Comparison of ENCODE assay signal across 8 mouse cellular contexts in the genomic region with DNA sequence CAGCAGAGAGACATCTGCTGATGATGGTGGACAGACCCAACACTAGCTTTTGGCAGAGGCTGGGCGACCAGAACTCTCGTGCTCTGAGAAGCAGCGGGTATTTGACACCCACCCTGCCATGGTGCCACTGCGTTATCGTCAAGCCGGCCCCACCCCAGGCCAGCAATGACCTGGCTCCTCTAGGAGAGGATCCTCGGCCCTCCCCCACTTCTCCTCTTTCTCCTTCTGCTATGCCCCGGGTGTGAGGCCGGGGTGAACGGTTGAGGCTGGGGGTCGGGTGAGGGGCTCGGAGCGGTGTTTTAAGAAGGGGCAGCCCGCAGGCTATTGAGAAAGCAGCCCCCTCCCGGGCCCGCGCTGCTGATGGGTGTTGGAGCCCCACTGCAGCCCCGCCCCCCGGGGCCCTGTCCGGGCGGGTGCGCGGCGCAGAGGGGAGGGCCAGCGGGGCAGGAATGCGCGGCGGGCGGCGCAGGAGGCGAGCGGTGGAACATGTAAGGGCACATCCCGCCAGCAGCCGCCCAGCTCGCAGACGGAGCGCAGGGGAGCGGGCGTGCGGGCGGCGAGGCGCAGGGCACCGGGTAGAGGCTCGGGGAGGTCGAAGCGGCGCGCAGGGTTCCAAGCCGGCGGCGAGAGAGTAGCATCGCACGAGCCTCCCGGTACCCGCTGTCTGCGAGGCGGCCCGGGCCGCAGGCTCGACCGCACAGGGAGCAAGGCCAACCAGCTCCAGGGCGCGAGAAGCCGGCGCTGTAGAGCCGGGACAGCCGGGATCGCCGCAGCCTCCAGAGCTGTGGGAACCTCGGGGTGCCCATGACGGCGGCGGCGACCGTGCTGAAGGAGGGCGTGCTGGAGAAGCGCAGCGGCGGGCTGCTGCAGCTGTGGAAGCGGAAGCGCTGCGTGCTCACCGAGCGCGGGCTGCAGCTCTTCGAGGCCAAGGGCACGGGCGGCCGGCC. TPM values are rescaled to one million over a fixed set of nuclear protein-coding genes. Genes with fewer than 3 reads are reported as not detected.
A peak's percentile ranks its signal among the peaks of the same experiment; 100 is the strongest.
DNase-seq lines count a peak whose midpoint lies in the region; ATAC-seq and TF ChIP-seq lines count a peak whose summit lies in the region.

A gene (plus strand): TSS at position 475 of the 947 bp plus-strand sequence.

- TF ChIP-seq CTCF in G1E (IDR thresholded peaks at IDR 0.05; ENCODE audit: low read depth, low read length), result no peak

- DNase-seq in G1E (ENCODE audit: low spot score), result peak; percentile 50
- DNase-seq in c-Kit-positive CD71-positive TER-119-negative erythroid progenitor cells, embryonic 14.5 days (ENCODE audit: low read depth), result peak; percentile 54
- DNase-seq in frontal cortex, adult 2 months (ENCODE audit: extremely low spot score in 1 of 2, low spot score in 1 of 2), result peak in 1 of 2 experiments; percentile 64
- peak; percentile 73 for DNase-seq in hindbrain, embryonic 10.5 days (ENCODE audit: low spot score)
- DNase-seq in layer of hippocampus, postnatal 10 days (ENCODE audit: low spot score in 2 of 2), result peak; percentile 57 to 73
- DNase-seq in lung, postnatal 14 days, result peak; percentile 83
- DNase-seq in retina, postnatal 7 days (ENCODE audit: low read depth, low spot score), result peak; percentile 43
- peak; percentile 92 for DNase-seq in urinary bladder, postnatal 14 days (ENCODE audit: low spot score)

- H3K4me3 ChIP-seq in G1E (ENCODE audit: low read depth, low read length), result peak within 1 kb of the TSS; percentile 72
- H3K4me3 ChIP-seq in hindbrain, embryonic 10.5 days, result peak within 1 kb of the TSS; percentile 71

- WGBS in hindbrain, embryonic 10.5 days, result under 1% methylated on average over 90 of the region's 90 CpGs

- peaks cover 25% of the 10 kb centered on the region for H3K27me3 ChIP-seq in G1E (ENCODE audit: insufficient read depth, low read length)
- H3K27me3 ChIP-seq in hindbrain, embryonic 10.5 days (ENCODE audit: insufficient read depth, poor library complexity, severe bottlenecking), result peaks cover 54% of the 10 kb centered on the region

- H3K9me3 ChIP-seq in G1E (replicated peaks), result no peaks in the 10 kb centered on the region; the same call in 1 of the 2 replicates
- no peaks in the 10 kb centered on the region for H3K9me3 ChIP-seq in hindbrain, embryonic 10.5 days

- H3K4me1 ChIP-seq in G1E (ENCODE audit: insufficient read depth, low read depth, low read length), result peaks cover 28% of the 10 kb centered on the region
- peaks cover 44% of the 10 kb centered on the region for H3K4me1 ChIP-seq in hindbrain, embryonic 10.5 days (replicated peaks)

- peak within 1 kb of the TSS; percentile 93 for H3K27ac ChIP-seq in hindbrain, embryonic 10.5 days

- peaks cover 3% of the 10 kb centered on the region for H3K36me3 ChIP-seq in G1E (replicated peaks)
- H3K36me3 ChIP-seq in hindbrain, embryonic 10.5 days, result peaks cover 10% of the 10 kb centered on the region

- ATAC-seq in G1E (ENCODE audit: extremely low read depth, insufficient number of reproducible peaks, low FRiP score, poor library complexity, severe bottlenecking), result 0 out of 2 replicates have a peak, but pooled peaks have one; percentile 9

RNA-seq across cellular contexts. Expression of the gene that starts here (rescaled TPM):
- total RNA-seq in G1E (2014; fragmentation: Nextera tagmentation) (not detected in 2 replicates), G1E (2017) (0.98 and 1.7 TPM in 2 replicates)
- polyA plus RNA-seq in G1E (2012), result 5.2 and 5.4 TPM in 2 replicates
- 33.6 and 41.1 TPM in 2 replicates for polyA plus RNA-seq in frontal cortex, adult 2 months (2012; rRNA removed)
- 19.3 and 21.7 TPM in 2 replicates for polyA plus RNA-seq in hindbrain, embryonic 10.5 days (2016; fragmentation: Nextera tagmentation; extraction: Ambion mirVana)
- 10 to 100 TPM; 12.3 to 12.7 TPM for total RNA-seq in layer of hippocampus, postnatal 10 days (2021)

Comparison
In these comparisons a context has a peak if more than half of its experiments do, and no peak if none do; other contexts are left out.
1. RNA of the gene that starts here (total RNA-seq): 12.3 to 12.7 TPM in layer of hippocampus, postnatal 10 days; 0.98 to 1.7 TPM in G1E; every median in the first group is over 4 times any median in the second.